Mouse (Mus musculus): ENCODE measurements around the gene Mast4. TPM values are rescaled to one million over a fixed set of nuclear protein-coding genes. Genes with fewer than 3 reads are reported as not detected.
"Not testable (repeated sequence)": the region's sequence is repeated elsewhere in the genome, so short reads cannot be mapped to it uniquely, and the experiment has no call there.

Mast4 gene
- total RNA-seq (2015) (5.5 and 7.7 TPM in 2 replicates), total RNA-seq (2017) (1.1 and 2.8 TPM in 2 replicates)

- ATAC-seq (replicated peaks; ENCODE audit: poor library complexity) = peak; percentile 85
These were observed at the start of gene Mast4 for GRCm38 (mm10) chr13:103334392-103334686. Mast4 (minus strand) TSS chr13:103334497.

GRCm38 (mm10) chr13:103374495-103374894, 40.2 kb upstream of the Mast4 start:
- ATAC-seq (replicated peaks; ENCODE audit: poor library complexity) = no peak

- ATAC-seq (replicated peaks; ENCODE audit: poor library complexity) = no peak
These were observed 34.9 kb upstream of the Mast4 start for GRCm38 (mm10) chr13:103369194-103369593.

DNA sequence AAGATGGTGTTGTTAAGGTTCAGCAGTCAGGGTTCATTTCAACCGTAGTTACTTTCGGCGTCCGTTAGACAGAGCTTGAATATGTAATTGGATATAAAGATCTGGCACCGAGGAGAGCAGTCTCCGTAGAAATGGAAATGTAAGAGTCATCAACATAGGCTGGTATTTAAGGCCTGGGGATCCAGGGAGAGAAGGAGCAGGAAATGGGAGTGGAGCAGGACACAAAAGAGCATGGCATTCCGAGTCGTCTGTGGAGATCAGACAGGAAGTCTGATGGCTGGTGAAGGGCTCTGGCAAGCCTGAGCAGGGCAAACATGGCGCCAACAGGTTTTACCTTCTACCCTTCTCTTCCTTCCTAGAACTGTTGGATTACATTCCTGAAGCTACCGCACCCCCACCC, 28.9 kb upstream of the Mast4 start:
- no peak for ATAC-seq (replicated peaks; ENCODE audit: poor library complexity)

GRCm38 (mm10) chr13:103357415-103357814, 23.1 kb upstream of the Mast4 start:
- not testable (repeated sequence) for ATAC-seq (replicated peaks; ENCODE audit: poor library complexity)

GRCm38 (mm10) chr13:103356909-103357308, 22.6 kb upstream of the Mast4 start:
- not testable (repeated sequence) for ATAC-seq (replicated peaks; ENCODE audit: poor library complexity)

GRCm38 (mm10) chr13:103354737-103355136, 20.4 kb upstream of the Mast4 start:
- no peak for ATAC-seq (replicated peaks; ENCODE audit: poor library complexity)

DNA sequence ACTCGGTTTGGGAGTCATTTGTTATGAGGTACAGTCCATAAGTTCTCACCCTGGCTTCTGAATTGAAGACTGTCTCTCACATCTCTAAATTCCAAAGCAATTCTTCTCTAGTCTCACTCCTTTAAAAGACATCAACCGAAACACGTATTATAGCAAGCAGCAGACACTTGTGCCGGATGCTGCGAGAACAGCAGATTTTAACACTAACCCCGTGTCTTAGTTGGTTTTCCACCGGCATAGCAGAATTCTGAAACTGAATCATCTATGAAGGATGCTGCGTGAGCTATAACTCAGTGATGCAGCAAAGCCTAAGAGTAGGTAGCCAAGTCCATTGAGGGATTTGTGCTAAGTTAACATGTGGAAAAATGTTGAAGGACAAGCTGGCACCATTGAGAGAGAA, 10.5 kb upstream of the Mast4 start:
- ATAC-seq (replicated peaks; ENCODE audit: poor library complexity) = no peak

GRCm38 (mm10) chr13:103344006-103344720, 9.9 kb upstream of the Mast4 start:
- ATAC-seq (replicated peaks; ENCODE audit: poor library complexity) = no peak

DNA sequence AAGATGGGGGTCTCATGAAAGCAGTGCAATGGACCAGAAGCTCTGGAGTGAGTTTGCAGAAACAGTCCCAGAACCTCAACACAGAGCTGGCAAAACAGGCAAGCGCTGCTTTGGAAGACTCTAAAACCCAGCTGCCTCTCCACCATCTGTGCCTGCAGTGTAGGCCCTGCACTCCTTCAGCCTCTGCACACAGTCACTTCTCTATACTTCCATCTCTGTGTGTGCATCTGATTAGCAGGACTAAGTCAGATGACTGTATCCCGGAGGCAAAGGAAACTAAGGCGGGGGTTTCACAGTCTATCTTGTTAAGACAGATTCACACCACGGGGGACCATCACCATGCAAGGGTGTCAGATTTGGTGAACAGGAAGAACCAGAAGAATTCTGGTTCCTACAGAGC, 6.7 kb upstream of the Mast4 start:
- ATAC-seq (replicated peaks; ENCODE audit: poor library complexity) = no peak

DNA sequence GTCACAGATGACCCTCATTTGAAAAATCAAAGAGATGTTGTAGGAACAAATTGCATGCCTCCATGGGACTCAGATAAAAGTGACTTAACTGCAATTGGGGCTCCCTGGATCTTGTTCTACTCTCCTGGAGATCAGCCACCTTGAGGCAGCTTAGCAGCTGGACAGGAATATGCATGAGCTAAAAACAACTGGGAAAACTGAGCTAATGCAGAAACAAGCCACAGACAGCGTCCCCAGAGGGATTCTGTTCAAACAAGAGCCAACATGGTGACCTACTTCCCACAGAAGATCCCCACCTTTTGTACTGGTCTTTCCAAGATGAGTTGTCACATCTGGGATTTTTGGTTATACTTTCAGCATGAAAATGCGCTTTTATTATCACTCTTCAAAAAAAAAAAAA, 4.3 kb upstream of the Mast4 start:
- ATAC-seq (replicated peaks; ENCODE audit: poor library complexity) = no peak

DNA sequence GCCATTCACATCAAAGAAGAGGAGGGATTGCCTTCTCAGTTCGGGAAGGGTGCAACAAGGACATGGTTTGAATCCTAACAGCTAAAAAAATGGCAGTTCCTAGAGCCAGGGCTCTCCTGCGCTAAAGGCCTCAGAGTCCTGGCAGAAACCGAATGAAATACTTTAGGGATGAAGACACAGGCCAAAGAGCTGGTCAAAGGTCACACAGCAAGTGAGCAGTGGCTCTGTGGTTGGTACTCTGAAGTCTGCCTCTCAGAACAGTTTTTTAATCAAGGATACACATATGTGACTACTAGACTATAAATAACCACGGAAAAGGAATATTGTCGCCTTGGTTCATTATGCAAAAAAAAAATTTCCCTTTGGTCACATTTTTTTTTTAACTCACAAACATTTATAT, 1.9 kb upstream of the Mast4 start:
- no peak for ATAC-seq (replicated peaks; ENCODE audit: poor library complexity)

DNA sequence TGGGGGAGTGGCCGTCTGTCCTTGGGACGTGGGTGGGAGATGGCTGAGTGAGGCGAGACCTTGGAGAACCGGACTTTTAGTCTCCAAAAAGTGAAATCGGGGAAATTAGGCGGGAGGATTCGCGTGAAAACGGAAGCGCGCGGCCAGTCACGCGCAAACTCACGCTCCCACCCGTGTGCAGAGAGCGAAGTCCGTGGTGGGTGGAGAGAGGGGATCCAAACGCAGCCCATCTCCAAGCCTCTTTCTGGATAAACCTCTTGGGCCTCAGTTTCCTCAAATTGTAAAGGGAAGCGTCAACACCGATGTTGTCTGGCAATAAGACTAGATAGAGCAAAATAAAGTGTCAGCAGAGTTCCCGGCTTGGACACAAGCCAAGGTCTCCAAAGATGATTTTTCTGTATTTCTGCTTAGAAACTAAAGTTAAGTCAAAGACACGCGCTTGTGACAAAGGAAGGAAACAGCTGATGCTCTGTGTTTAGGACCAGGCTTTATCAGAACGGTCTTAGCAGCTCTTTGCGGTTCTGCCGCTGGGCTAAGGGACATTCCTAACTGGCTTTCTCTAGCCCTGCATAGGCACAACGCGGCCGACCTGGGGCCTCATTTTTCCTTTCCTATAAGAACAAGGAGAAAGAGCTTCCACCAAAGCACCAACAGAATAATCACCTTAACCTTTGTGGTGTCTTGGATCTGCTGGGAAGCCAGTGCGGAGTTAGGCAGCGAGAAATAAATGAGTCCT, 594 bp upstream of the Mast4 start:
- ATAC-seq (replicated peaks; ENCODE audit: poor library complexity) = no peak

DNA sequence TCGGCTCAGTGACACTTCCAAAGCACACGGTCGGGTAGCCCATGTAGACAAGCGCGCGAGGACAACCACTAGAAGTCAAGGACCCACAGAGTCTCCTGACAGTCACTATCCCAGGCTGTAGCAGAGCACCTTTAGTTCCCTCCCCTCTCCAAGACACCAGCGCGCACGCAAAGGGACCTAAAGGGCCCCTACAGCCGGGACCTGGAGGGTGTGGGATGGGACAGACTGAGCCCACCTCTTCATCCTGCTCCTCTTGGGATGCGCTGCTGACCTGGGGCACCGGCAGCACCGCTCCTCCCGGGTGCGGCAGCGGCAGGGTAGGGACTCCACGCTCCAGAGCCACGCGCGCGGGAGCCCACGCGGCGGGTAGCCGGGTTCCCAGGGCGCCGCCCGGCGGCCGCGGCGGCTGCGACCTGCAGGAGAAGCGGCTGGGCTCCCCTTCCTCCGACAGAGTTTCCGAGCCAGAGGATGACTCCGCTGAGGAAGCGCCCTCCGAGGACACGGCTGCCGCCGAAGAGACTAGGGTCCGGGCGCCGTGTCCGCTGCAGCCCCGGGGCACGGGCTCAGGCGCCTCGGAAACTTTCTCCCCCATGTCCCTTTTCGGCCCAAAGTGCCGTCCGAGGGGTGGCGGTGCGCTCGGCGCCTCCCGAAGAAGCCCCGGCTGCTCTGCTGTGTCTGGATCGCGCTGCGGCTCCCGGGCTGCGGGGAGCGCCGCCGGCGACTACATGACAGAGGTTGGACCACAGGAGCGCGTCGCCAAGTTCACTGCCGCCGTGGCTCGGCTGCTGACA, 501 bp downstream of the Mast4 start:
- peak; percentile 18; the same call in 1 of the 2 replicates for ATAC-seq (replicated peaks; ENCODE audit: poor library complexity)

DNA sequence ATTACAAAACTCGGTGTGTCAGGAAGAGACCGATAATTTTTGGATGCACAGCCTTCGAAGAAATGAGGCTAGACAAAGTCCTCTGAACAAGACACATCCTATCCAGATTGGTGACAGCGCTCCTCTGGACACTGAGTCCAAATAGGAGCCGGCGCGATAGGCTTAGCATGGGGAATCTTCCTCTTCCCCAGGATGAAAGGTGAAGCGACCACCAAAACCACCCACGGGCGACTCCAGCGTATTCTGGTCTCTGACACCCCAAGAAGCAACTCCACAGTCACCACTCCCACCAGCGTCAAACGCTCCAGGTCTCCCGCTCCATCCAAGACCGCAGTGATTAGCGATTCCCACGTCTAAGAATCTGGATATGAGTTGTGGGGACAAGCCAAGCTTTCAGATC, 1.1 kb downstream of the Mast4 start:
- ATAC-seq (replicated peaks; ENCODE audit: poor library complexity) = no peak

- ATAC-seq (replicated peaks; ENCODE audit: poor library complexity) = no peak
These were observed 1.6 kb downstream of the Mast4 start for GRCm38 (mm10) chr13:103332731-103333130.

GRCm38 (mm10) chr13:103331096-103331495, 3.2 kb downstream of the Mast4 start:
- no peak for ATAC-seq (replicated peaks; ENCODE audit: poor library complexity)

- no peak for ATAC-seq (replicated peaks; ENCODE audit: poor library complexity)
These were observed 6.0 kb downstream of the Mast4 start for GRCm38 (mm10) chr13:103328299-103328698.

DNA sequence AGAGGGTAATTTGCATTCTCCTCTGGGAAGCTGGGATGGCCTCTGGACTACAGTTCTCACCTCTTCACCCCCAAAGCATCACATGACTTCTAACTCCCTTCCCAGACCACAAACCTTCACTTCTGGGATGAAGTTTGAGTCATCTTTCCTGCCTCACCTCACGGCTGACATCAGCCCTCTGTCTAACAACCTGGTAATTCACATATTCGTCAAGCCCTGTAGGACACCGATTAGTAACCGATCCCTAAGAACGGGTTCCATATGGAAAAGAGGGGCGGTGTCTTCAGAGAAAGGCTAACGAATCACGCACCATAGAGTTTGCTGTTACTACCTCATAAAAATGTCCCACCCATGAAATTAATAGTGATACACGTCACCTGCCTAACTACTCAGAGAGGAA, 6.5 kb downstream of the Mast4 start:
- ATAC-seq (replicated peaks; ENCODE audit: poor library complexity) = no peak

DNA sequence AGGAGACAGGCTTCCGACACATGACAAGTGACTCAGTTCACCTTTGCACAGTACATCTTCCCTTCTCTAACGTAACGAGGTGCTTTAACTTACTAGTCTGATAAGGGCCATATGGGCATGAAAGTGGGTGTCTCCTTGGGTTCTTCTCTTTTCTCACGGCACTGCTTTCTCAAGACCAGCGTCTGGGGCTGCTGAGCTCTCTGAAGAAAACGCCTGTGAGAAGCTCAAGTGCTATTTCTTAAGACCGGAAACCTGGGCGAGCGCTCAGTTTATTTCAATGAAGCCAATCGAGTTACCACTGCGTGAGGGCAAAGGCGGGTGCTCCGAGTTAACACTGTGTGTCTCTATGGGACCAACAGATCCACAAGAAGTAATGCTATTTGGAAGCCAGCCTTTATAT, 8.1 kb downstream of the Mast4 start:
- no peak for ATAC-seq (replicated peaks; ENCODE audit: poor library complexity)

GRCm38 (mm10) chr13:103319881-103320280, 14.4 kb downstream of the Mast4 start:
- no peak for ATAC-seq (replicated peaks; ENCODE audit: poor library complexity)

GRCm38 (mm10) chr13:103319317-103319716, 15.0 kb downstream of the Mast4 start:
- ATAC-seq (replicated peaks; ENCODE audit: poor library complexity) = no peak

All from megakaryocyte progenitor cell, adult 5-6 weeks (primary cell).